Mouse (Mus musculus) midbrain, postnatal 0 days (tissue): ENCODE measurements around the gene Dpf2. TPM values are rescaled to one million over a fixed set of nuclear protein-coding genes. Genes with fewer than 3 reads are reported as not detected.
A peak's percentile ranks its signal among the peaks of the same experiment; 100 is the strongest.

Experiments
- ATAC-seq: fragments of 200-750 bp; cut with Nextera tagmentation; 2 replicates; pipeline ENCODE4 v1.8.0; 2017; ENCODE audit warnings: moderate number of reproducible peaks, mild to moderate bottlenecking, moderate TSS enrichment, moderate library complexity; ENCODE audit not compliant: low FRiP score
- DNase-seq: peaks from one replicate; pipeline ENCODE4 v3.0.0-alpha.2; 2015; ENCODE audit warnings: low spot score
- H3K27ac ChIP-seq: fragments of 300-500 bp; sonication (generic); 2 replicates; pipeline ENCODE4 v1.5.1; 2014; ENCODE audit warnings: low read depth, mild to moderate bottlenecking, low read length, mixed read lengths
- H3K27me3 ChIP-seq: fragments of 300-500 bp; sonication (generic); 2 replicates; pipeline ENCODE4 v1.6.1; 2014; ENCODE audit warnings: low read length, control low read depth, mixed read lengths; ENCODE audit not compliant: insufficient read depth
- H3K36me3 ChIP-seq: fragments of 300-500 bp; sonication (generic); 2 replicates; pipeline ENCODE4 v1.6.1; 2014; ENCODE audit warnings: low read length, control low read depth, mixed read lengths; ENCODE audit not compliant: insufficient read depth
- H3K4me1 ChIP-seq: fragments of 300-500 bp; sonication (generic); 2 replicates; pipeline ENCODE4 v1.6.1; 2014; ENCODE audit warnings: mild to moderate bottlenecking, control low read depth, antibody characterized with exemption, low read length, mixed read lengths; ENCODE audit not compliant: insufficient read depth
- H3K4me2 ChIP-seq: fragments of 300-500 bp; sonication (generic); 2 replicates; pipeline ENCODE4 v1.6.1; 2014; ENCODE audit warnings: low read depth, mild to moderate bottlenecking, low read length, mixed read lengths; ENCODE audit not compliant: poor library complexity, severe bottlenecking
- H3K4me3 ChIP-seq: fragments of 300-500 bp; sonication (generic); 2 replicates; pipeline ENCODE4 v1.5.1; 2014; ENCODE audit warnings: low read depth, mild to moderate bottlenecking, low read length, moderate library complexity
- H3K9ac ChIP-seq: fragments of 300-500 bp; sonication (generic); replicated peaks from 2 replicates; pipeline ENCODE4 v1.6.1; 2014; ENCODE audit warnings: mild to moderate bottlenecking, low read length, moderate library complexity, mixed read lengths; ENCODE audit not compliant: poor library complexity, severe bottlenecking
- H3K9me3 ChIP-seq: fragments of 300-500 bp; sonication (generic); 2 replicates; pipeline ENCODE4 v1.6.1; 2016; ENCODE audit warnings: low read length, control low read depth
- CTCF ChIP-seq: IDR thresholded peaks from 2 replicates; pipeline ENCODE4 v1.5.1; 2016; ENCODE audit warnings: antibody characterized with exemption, mild to moderate bottlenecking
- WGBS: fragments of 180-500 bp; shearing (Covaris S2); extraction: QIAGEN DNeasy Blood & Tissue Kit; methylation state at CpG from one replicate; pipeline ENCODE4 v1.1.7; 2014; 5-methylcytosine and 5-hydroxymethylcytosine counted together
- polyA plus RNA-seq: library from polyadenylated mRNA; unstranded; fragments of >200 nt; fragmentation: Nextera tagmentation; extraction: Ambion mirVana; gene quantifications from 2 replicates; pipeline ENCODE4 v1.2.1, GENCODE M21; 2015
- total RNA-seq: library from RNA; depleted of rRNA; stranded (reverse); fragments of >200 nt; gene quantifications from 2 replicates; pipeline ENCODE4 v1.2.3, GENCODE M21; 2014

The Dpf2 gene
- total and polyA plus RNA-seq, 2 experiments from 2014 or later = 61.0 to 84.7 TPM

- no peak for TF ChIP-seq CTCF
- DNase-seq (no peak), ATAC-seq (no peak)
- Histone ChIP-seq H3K27ac (no peak overlapping the region), H3K36me3 (no peaks in the 10 kb centered on the region), H3K4me2 (no peak overlapping the region), H3K9me3 (no peaks in the 10 kb centered on the region), H3K27me3 (no peaks in the 10 kb centered on the region), H3K4me3 (no peak overlapping the region), H3K9ac (no peak overlapping the region), H3K4me1 (peaks cover 9% of the 10 kb centered on the region; the same call in 1 of the 2 replicates)
- WGBS = 77% methylated on average over 3 of the region's 3 CpGs
Observed at GRCm38 (mm10) chr19:5878916-5879315, 33.9 kb downstream of the Dpf2 start.

GRCm38 (mm10) chr19:5878362-5878722 lies 34.5 kb downstream of the Dpf2 start:
- ATAC-seq (no peak), DNase-seq (no peak)
- peaks cover 10% of the 10 kb centered on the region; the same call in 1 of the 2 replicates for H3K4me1 ChIP-seq
- H3K9me3 ChIP-seq = no peaks in the 10 kb centered on the region
- H3K9ac ChIP-seq = peak overlapping the region; percentile 19; the same call in 1 of the 2 replicates
- TF ChIP-seq CTCF = no peak
- no peak overlapping the region for H3K27ac ChIP-seq
- no peaks in the 10 kb centered on the region for H3K36me3 ChIP-seq
- H3K27me3 ChIP-seq = no peaks in the 10 kb centered on the region
- peak overlapping the region; percentile 15; the same call in 1 of the 2 replicates for H3K4me2 ChIP-seq
- H3K4me3 ChIP-seq = no peak overlapping the region
- 74% methylated on average over 7 of the region's 7 CpGs for WGBS

GRCm38 (mm10) chr19:5877618-5878361 lies 35.0 kb downstream of the Dpf2 start, which contains the start of gene Slc25a45:
Gene Slc25a45 (plus strand): TSS chr19:5877808.
- Histone ChIP-seq H3K4me1 (peaks cover 10% of the 10 kb centered on the region), H3K4me2 (peak within 1 kb of the TSS; percentile 15; the same call in 1 of the 2 replicates), H3K27ac (peak within 1 kb of the TSS; percentile 32; the same call in 1 of the 2 replicates), H3K9ac (peak within 1 kb of the TSS; percentile 19; the same call in 1 of the 2 replicates), H3K4me3 (no peak within 1 kb of the TSS), H3K9me3 (no peaks in the 10 kb centered on the region), H3K27me3 (no peaks in the 10 kb centered on the region), H3K36me3 (peaks cover 2% of the 10 kb centered on the region; the same call in 1 of the 2 replicates)
- DNase-seq = peak; percentile 75
- 47% methylated on average over 15 of the region's 15 CpGs for WGBS
- TF ChIP-seq CTCF = peak; percentile 88
- no peak for ATAC-seq

- H3K36me3 ChIP-seq = peaks cover 6% of the 10 kb centered on the region; the same call in 1 of the 2 replicates
- H3K9ac ChIP-seq = peak within 1 kb of the TSS; percentile 76
- H3K27ac ChIP-seq = peak within 1 kb of the TSS; percentile 57
- no peaks in the 10 kb centered on the region for H3K9me3 ChIP-seq
- under 1% methylated on average over 37 of the region's 37 CpGs for WGBS
- peak within 1 kb of the TSS; percentile 71 for H3K4me2 ChIP-seq
- H3K4me3 ChIP-seq = peak within 1 kb of the TSS; percentile 76
- DNase-seq = peak; percentile 97
- peaks cover 10% of the 10 kb centered on the region for H3K4me1 ChIP-seq
- no peak for TF ChIP-seq CTCF
- peak; percentile 86 for ATAC-seq
- H3K27me3 ChIP-seq = no peaks in the 10 kb centered on the region
Observed at GRCm38 (mm10) chr19:5874969-5875480, 37.8 kb downstream of the Dpf2 start, which contains the start of gene Frmd8. Gene Frmd8 (minus strand): TSS chr19:5875274.

- Histone ChIP-seq H3K9ac (peak overlapping the region; percentile 76), H3K4me3 (peak overlapping the region; percentile 76), H3K4me1 (peaks cover 10% of the 10 kb centered on the region), H3K9me3 (no peaks in the 10 kb centered on the region), H3K4me2 (peak overlapping the region; percentile 71), H3K27ac (no peak overlapping the region), H3K27me3 (no peaks in the 10 kb centered on the region), H3K36me3 (peaks cover 7% of the 10 kb centered on the region)
- TF ChIP-seq CTCF = no peak
- no peak for DNase-seq
- 9% methylated on average over 13 of the region's 13 CpGs for WGBS
- no peak for ATAC-seq
Observed at GRCm38 (mm10) chr19:5874391-5874968, 38.3 kb downstream of the Dpf2 start.
